Mouse (Mus musculus) forebrain, embryonic 11.5 days (tissue): ENCODE measurements at regions not wholly inside any gene's neighbourhood (a gene's known extent, or its start where the extent isn't known, plus 50 kb on each side); places are given as distances from the start of the nearest gene placed in this dataset.
"Not testable (repeated sequence)": the region's sequence is repeated elsewhere in the genome, so short reads cannot be mapped to it uniquely, and the experiment has no call there.

Experiments used
- ATAC-seq: fragments of 200-750 bp; cut with Nextera tagmentation; replicated peaks from 2 replicates; pipeline ENCODE4 v1.8.0; 2017; ENCODE audit warnings: moderate TSS enrichment; ENCODE audit not compliant: low FRiP score
- DNase-seq: peaks from one replicate; pipeline ENCODE4 v3.0.0-alpha.2; 2017; ENCODE audit warnings: low spot score
- H3K27ac ChIP-seq: fragments of 300-500 bp; sonication (generic); 2 replicates; pipeline ENCODE4 v1.5.1; 2014; ENCODE audit warnings: low read depth, low read length
- H3K27me3 ChIP-seq: fragments of 300-500 bp; sonication (generic); 2 replicates; pipeline ENCODE4 v1.6.1; 2014; ENCODE audit warnings: mild to moderate bottlenecking, low read length, mixed read lengths; ENCODE audit not compliant: control insufficient read depth, insufficient read depth
- H3K36me3 ChIP-seq: fragments of 300-500 bp; sonication (generic); 2 replicates; pipeline ENCODE4 v1.6.1; 2014; ENCODE audit warnings: mild to moderate bottlenecking, low read length, moderate library complexity, mixed read lengths; ENCODE audit not compliant: control insufficient read depth, insufficient read depth
- H3K4me1 ChIP-seq: fragments of 300-500 bp; sonication (generic); replicated peaks from 2 replicates; pipeline ENCODE4 v1.6.1; 2014; ENCODE audit warnings: low read length, mixed read lengths; ENCODE audit not compliant: control insufficient read depth, insufficient read depth
- H3K4me2 ChIP-seq: fragments of 300-500 bp; sonication (generic); 2 replicates; pipeline ENCODE4 v1.6.1; 2014; ENCODE audit warnings: low read depth, mild to moderate bottlenecking, low read length, moderate library complexity, mixed read lengths; ENCODE audit not compliant: severe bottlenecking
- H3K4me3 ChIP-seq: fragments of 300-500 bp; sonication (generic); 2 replicates; pipeline ENCODE4 v1.5.1; 2014; ENCODE audit warnings: low read depth, low read length
- H3K9ac ChIP-seq: fragments of 300-500 bp; sonication (generic); 2 replicates; pipeline ENCODE4 v1.6.1; 2014; ENCODE audit warnings: low read length
- H3K9me3 ChIP-seq: fragments of 300-500 bp; sonication (generic); 2 replicates; pipeline ENCODE4 v1.6.1; 2016; ENCODE audit warnings: low read length, mixed read lengths; ENCODE audit not compliant: control insufficient read depth
- WGBS: fragments of 180-500 bp; shearing (Covaris S2); extraction: QIAGEN DNeasy Blood & Tissue Kit; methylation state at CpG from one replicate; pipeline ENCODE4 v1.1.7; 2014; 5-methylcytosine and 5-hydroxymethylcytosine counted together

DNA sequence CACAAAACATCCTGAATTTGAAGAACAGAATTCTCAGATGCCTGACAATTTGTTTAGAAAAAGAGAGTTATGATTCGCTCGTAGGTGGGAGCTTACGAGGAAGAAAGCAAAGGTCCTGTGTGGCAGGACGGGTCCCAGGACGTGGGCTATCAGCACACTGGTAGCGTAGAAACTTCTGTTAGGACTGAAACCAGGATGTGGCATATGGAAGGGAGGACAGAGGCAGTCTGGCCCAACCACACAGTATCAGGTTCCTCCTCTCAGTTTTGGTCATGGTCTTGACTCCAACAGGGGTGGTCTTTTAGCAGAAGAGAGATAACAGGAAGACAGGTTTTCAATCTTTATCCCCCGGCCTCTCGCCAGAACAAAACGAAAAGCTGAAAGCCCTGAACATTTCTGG, 130.1 kb downstream of the Gxylt1 start:
- Histone ChIP-seq H3K9ac (no peak overlapping the region), H3K4me3 (no peak overlapping the region), H3K27ac (no peak overlapping the region), H3K36me3 (no peaks in the 10 kb centered on the region), H3K9me3 (no peaks in the 10 kb centered on the region), H3K4me2 (no peak overlapping the region), H3K4me1 (no peaks in the 10 kb centered on the region), H3K27me3 (no peaks in the 10 kb centered on the region)
- DNase-seq = no peak
- ATAC-seq = no peak
- WGBS = 92% methylated on average over 9 of the region's 9 CpGs

DNA sequence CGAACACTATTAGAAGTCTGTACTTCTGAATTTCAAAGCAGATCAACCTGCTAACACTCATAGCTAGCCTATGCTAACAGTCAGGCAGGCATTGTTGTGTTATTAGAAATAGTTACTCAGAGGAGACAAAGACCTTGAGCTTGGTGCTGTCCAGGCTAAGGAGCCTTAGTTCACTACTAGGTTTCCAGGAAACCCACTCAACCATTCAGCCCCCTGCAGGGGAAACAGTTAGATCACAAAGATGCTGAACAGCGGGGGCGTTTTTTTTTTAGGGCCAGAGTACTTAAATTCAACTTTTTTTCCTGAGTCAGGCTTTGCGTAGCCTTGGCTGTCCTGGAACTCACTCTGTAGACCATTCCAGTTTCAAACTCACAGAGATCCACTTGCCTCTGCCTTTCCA, 130.7 kb downstream of the Gxylt1 start:
- ATAC-seq (no peak), DNase-seq (no peak)
- WGBS = 61% methylated on average over 4 of the region's 4 CpGs
- Histone ChIP-seq H3K4me2 (no peak overlapping the region), H3K9me3 (no peaks in the 10 kb centered on the region), H3K9ac (no peak overlapping the region), H3K27ac (no peak overlapping the region), H3K36me3 (no peaks in the 10 kb centered on the region), H3K4me1 (no peaks in the 10 kb centered on the region), H3K27me3 (no peaks in the 10 kb centered on the region), H3K4me3 (no peak overlapping the region)

DNA sequence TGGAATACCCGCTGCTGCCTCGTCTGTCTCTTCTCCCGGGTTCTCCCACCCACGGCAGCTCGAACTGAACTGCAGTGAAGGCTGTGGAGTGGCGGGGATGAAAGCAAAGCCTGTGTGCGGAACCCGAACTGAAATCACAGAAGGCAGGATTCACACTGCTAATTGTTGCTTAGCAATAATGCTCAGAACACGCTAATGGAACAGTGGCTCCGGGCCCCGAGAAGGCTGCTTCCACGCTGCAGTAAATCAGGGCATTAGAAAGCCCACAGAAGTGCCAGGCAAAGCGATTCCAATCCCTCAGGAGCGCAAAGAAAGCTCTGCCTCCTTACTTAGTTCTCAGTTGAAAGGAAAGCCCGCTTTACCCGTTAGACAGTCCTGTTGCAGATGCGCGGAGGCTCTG, 141.6 kb downstream of the Gxylt1 start:
- Histone ChIP-seq H3K27ac (no peak overlapping the region), H3K4me2 (no peak overlapping the region)
- ATAC-seq = no peak

DNA sequence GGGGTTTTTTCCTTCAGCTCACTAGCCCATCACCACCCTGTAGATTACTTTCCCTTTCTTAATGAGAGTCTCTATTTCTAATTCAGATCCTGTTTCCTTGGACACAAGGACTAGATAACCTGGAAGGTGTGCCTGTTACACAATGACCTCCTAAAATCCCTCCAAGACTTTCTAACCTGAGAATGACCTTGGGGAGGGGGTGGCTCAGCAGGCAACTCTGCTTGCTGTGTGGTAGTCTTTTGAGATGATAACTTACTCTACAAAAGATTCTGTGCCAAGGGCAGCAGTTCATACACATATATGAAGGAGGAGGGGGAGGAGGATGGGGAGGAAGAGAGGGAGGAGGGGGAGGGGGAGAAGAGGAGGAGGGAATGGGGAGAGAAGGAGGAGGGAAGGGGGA, 143.9 kb downstream of the Gxylt1 start:
- no peaks in the 10 kb centered on the region for H3K36me3 ChIP-seq
- no peak overlapping the region for H3K9ac ChIP-seq
- no peak overlapping the region for H3K4me3 ChIP-seq
- H3K4me2 ChIP-seq = no peak overlapping the region
- H3K27ac ChIP-seq = no peak overlapping the region
- DNase-seq (no peak), ATAC-seq (no peak)
- H3K9me3 ChIP-seq = no peaks in the 10 kb centered on the region
- no peaks in the 10 kb centered on the region for H3K27me3 ChIP-seq
- no peaks in the 10 kb centered on the region for H3K4me1 ChIP-seq

More for the DNA sequence above, 141.6 kb downstream of the Gxylt1 start:
- DNase-seq = no peak
- Histone ChIP-seq H3K36me3 (no peaks in the 10 kb centered on the region), H3K4me3 (no peak overlapping the region), H3K9me3 (no peaks in the 10 kb centered on the region), H3K27me3 (no peaks in the 10 kb centered on the region), H3K4me1 (no peaks in the 10 kb centered on the region), H3K9ac (no peak overlapping the region)
- 75% methylated on average over 18 of the region's 18 CpGs for WGBS

DNA sequence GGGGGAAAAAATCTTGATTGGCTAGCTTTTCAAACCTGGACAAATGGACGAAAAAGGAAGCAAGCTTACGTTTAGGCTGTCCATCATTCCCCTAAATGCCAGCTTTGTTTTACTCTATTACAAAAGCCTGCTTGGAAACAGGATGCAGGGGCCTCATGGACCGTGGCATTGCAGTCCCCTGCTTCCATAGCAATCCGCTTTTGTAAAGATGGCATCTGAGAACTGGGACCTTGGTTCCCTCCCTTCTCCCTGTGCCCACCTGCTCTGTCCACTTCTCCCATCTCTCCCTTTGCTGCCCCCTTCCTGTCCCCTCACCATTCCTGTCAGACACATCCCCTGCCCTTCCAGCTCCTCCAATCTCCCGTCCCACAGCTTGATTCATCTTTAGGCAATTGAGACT, 149.7 kb downstream of the Gxylt1 start:
- no peaks in the 10 kb centered on the region for H3K4me1 ChIP-seq
- DNase-seq (no peak), ATAC-seq (no peak)
- H3K9me3 ChIP-seq = no peaks in the 10 kb centered on the region
- 36% methylated on average over 5 of the region's 5 CpGs for WGBS
- no peaks in the 10 kb centered on the region for H3K36me3 ChIP-seq
- H3K27ac ChIP-seq = no peak overlapping the region
- H3K4me3 ChIP-seq = no peak overlapping the region
- H3K27me3 ChIP-seq = no peaks in the 10 kb centered on the region
- H3K9ac ChIP-seq = no peak overlapping the region
- no peak overlapping the region for H3K4me2 ChIP-seq

DNA sequence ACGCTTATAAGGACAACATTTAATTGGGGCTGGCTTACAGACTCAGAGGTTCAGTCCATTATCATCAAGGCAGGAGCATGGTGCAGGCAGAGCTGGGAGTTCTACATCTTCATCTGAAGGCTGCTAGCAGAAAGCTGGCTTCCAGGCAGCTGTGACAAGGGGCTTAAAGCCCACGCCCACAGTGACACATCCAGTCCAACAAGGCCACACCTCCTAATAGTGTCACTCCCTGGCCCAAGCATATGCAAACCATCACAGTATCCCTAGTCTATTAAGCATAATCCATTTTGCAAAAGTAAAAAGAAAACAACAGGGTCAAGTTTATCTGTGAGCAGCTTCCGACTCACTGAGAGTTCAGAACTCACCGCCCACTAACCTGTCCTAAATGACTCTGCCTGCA, 153.8 kb downstream of the Gxylt1 start:
- 77% methylated on average over 4 of the region's 4 CpGs for WGBS
- no peak for DNase-seq
- Histone ChIP-seq H3K27me3 (no peaks in the 10 kb centered on the region), H3K9ac (no peak overlapping the region), H3K4me1 (no peaks in the 10 kb centered on the region), H3K4me2 (no peak overlapping the region), H3K9me3 (no peaks in the 10 kb centered on the region), H3K27ac (no peak overlapping the region), H3K4me3 (no peak overlapping the region), H3K36me3 (no peaks in the 10 kb centered on the region)
- ATAC-seq = no peak

DNA sequence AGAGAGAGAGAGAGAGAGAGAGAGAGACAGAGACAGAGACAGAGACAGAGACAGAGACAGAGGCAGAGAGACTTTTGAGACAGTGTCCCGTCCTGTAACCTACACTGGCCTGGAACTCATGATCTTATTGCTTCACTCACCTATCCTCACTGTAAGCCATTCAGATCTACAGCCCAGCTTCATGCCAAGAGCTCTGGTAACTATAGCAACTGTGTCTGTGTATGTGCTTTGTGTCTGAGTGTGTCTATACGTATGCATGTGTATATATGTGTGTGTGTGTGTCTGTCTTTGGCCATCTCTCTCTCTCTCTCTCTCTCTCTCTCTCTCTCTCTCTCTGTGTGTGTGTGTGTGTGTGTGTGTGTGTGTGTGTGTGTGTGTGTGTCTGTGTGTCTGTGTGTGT, 157.2 kb downstream of the Gxylt1 start:
- H3K4me1 ChIP-seq, H3K27ac ChIP-seq, H3K27me3 ChIP-seq, H3K4me3 ChIP-seq, DNase-seq, ATAC-seq, H3K9me3 ChIP-seq, H3K4me2 ChIP-seq, H3K9ac ChIP-seq, H3K36me3 ChIP-seq: not testable (repeated sequence)
- 92% methylated on average over 2 of the region's 2 CpGs for WGBS

DNA sequence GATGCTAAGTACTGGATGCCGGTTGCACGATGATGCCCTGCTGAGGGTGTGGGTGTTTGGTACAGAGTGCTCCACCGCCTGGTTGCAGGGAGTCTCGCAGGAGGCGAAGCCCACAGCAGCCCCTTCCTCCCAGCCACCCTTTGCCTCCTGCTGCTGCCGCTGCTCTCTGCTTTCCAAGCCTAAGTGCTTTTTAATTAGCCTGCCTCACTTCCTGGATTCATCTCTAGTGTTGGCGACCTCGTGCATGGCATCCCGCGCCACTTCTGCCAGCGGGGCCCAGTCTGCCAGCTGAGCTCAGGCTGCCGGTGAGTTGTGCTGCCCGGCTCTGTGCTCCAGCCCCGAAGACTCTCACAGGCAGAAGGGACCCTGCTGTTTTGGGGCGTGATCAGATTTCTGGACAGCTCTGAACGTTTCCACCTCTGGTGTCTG, 159.3 kb downstream of the Gxylt1 start:
- peak overlapping the region; percentile 22 for H3K4me3 ChIP-seq
- H3K36me3 ChIP-seq = no peaks in the 10 kb centered on the region
- WGBS = 2% methylated on average over 16 of the region's 16 CpGs
- H3K4me1 ChIP-seq = 0 out of 2 replicates have a peak, but pooled peaks cover 3% of the 10 kb centered on the region
- H3K9me3 ChIP-seq = no peaks in the 10 kb centered on the region
- peak overlapping the region; percentile 47 for H3K4me2 ChIP-seq
- DNase-seq (peak; percentile 72), ATAC-seq (peak; percentile 91)
- no peaks in the 10 kb centered on the region for H3K27me3 ChIP-seq
- peak overlapping the region; percentile 45; the same call in 1 of the 2 replicates for H3K9ac ChIP-seq
- H3K27ac ChIP-seq = no peak overlapping the region

DNA sequence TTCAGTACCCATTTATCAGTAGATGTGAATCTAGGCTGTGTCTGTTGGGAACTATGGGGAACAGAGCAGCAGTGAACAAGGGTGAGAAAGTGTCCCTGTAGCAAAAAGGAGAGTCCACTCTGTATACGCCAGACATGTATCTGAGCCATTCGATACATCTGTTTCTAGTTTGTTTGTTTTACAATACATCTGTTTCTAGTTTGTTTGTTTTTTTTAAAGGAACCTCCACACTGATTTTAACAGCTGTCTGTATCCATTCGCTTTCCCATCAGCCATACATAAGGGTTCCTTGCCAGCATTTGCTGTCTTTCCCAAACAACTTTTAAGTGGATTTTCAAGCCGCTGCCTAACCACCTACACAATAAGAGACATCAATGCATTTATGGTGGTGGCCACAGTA, 170.0 kb downstream of the Gxylt1 start:
- Histone ChIP-seq H3K9me3 (no peaks in the 10 kb centered on the region), H3K9ac (no peak overlapping the region), H3K27me3 (no peaks in the 10 kb centered on the region), H3K4me2 (no peak overlapping the region), H3K4me3 (no peak overlapping the region), H3K27ac (no peak overlapping the region), H3K36me3 (no peaks in the 10 kb centered on the region), H3K4me1 (no peaks in the 10 kb centered on the region)
- ATAC-seq = no peak
- DNase-seq = no peak
- 77% methylated on average over 4 of the region's 4 CpGs for WGBS
